Mouse (Mus musculus) c-Kit-positive CD71-negative TER-119-negative erythroid progenitor cells, embryonic 14.5 days (primary cell): ENCODE data around the gene Syde2.

ENCODE experiments used
- DNase-seq: peaks from one replicate; pipeline ENCODE4 v3.0.0-alpha.2; 2013; ENCODE audit warnings: low read depth

Syde2 gene

GRCm38 (mm10) chr3:146011544-146012218 is 24.0 kb downstream of the Syde2 start:
- no peak for DNase-seq

GRCm38 (mm10) chr3:146013490-146013889 is 25.8 kb downstream of the Syde2 start:
- DNase-seq, result no peak

GRCm38 (mm10) chr3:146014321-146014720 is 26.7 kb downstream of the Syde2 start:
- no peak for DNase-seq

DNA sequence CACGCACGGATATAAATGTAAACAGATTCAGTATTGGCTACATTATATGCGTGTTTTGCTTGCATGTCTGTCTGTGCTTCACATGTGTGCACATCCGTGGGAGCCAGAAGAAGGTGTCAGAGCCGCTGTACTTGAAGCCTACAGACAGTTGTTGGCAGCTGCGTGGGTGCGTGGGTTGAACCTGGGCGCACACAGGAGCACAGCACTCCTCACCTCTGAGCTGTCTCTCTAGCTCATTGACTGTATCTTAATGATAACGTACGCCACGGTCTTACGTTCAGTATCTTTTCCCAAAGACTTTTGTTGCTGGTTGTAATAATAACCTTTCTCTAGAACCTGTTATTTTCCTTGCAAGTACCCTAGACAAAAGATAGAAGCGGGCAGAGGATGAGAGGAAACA is 29.3 kb downstream of the Syde2 start:
- DNase-seq, result no peak

DNA sequence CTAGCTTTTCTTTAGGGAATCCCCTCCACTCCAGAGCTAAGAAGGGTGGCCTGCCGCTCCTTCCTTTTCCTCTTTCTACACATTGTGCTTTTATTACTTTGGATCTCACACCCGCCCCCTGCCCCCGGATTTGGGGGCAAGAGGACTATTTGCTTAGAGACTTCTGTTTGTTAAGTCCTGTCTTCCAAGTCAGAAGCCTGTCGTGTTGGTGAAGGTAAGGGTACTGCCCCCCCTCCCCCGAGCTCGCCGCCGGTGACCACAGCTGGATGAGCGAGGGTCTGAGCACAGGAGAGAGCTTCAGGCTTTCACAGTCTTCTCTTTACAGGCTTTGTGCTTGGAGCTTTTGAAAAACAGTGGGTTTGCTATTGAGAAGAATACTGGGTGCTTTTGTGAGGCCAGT is 29.9 kb downstream of the Syde2 start:
- no peak for DNase-seq

- DNase-seq, result no peak
These were observed 34.6 kb downstream of the Syde2 start for GRCm38 (mm10) chr3:146022232-146022631.

DNA sequence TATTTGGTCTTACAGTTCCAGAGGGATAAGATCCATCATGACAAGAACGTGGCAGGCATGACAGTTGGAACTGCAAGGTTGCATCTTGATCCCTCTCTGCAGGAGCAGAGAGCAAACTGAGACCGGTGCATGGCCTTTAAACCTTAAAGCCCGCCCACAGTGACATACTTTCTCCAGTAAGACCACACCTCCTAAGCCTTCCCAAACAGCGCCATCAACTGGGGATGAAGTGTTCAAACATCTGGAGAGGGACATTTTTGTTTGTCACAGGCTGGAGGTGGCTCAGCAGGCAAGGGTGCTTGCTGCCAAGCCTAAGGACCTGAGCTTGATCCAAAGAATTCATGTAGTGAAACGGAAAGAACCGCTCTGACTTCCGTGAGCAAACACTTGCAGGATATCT is 37.1 kb downstream of the Syde2 start:
- DNase-seq, result no peak

DNA sequence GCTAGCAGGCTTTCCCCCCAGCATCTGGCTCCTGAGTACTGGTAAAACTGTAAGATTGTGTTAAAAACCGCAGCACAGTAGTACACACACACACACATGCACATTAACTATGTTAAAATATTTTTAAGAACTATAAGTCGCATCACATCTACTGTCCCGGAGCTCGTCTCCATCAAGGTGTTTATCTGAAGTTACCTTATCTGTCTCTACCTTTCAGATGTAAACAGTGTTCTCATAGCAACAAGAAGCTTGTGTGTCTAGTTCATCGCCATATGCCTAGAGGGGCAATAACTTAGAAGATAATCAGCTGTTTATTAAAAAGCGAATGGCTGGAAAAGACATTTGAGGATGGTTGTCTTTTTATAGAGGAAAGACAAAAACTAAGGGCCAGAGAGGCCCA is 37.8 kb downstream of the Syde2 start:
- DNase-seq, result no peak

GRCm38 (mm10) chr3:146027116-146027515 is 39.4 kb downstream of the Syde2 start:
- no peak for DNase-seq

GRCm38 (mm10) chr3:146028406-146028805 is 40.7 kb downstream of the Syde2 start:
- no peak for DNase-seq

DNA sequence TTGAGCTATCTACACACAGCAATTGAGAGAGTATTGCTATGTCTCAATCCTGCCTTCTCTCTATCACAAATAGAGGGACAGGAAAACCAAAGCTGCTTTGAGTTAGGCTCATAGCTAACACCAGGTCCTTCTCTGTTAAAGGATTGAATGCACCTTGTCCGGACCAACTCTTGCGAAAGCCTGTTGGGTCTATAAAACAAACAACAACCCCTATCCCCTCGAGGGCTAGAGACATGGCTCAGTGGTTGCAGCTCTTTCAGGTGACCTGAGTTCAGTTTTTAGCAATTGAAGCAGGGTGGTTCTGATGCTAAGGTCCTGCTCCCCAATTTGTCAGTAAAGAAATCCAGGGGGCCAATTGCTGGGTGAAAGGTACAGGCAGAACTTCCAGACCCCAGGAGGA is 41.6 kb downstream of the Syde2 start:
- no peak for DNase-seq

GRCm38 (mm10) chr3:146030255-146030836 is 42.7 kb downstream of the Syde2 start:
- no peak for DNase-seq

- DNase-seq, result no peak
These were observed 45.3 kb downstream of the Syde2 start for GRCm38 (mm10) chr3:146032976-146033375.

- no peak for DNase-seq
These were observed 50.2 kb downstream of the Syde2 start for GRCm38 (mm10) chr3:146037906-146038305.

GRCm38 (mm10) chr3:146039132-146039903 is 51.6 kb downstream of the Syde2 start:
- DNase-seq, result no peak

GRCm38 (mm10) chr3:146041382-146041781 is 53.7 kb downstream of the Syde2 start:
- no peak for DNase-seq

DNA sequence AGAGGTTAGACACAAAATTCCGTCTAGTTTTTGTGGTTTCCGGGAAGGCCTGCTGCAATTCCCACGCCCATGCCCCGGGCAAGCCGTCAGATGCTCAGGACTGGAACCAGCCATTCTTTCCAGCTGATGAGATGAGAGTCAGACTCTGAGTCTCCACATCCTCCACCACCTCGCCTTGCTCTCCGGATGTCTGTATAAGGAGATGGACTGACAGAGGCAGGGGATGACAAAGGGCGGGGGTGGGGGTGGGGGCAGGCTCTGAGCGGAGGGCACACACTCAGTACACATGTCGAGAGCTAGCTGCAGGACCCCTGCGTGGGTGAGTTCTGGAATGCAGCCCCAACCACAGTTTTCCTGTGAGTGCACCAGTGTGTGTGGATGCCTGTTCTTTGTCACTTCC is 57.3 kb downstream of the Syde2 start:
- no peak for DNase-seq

DNA sequence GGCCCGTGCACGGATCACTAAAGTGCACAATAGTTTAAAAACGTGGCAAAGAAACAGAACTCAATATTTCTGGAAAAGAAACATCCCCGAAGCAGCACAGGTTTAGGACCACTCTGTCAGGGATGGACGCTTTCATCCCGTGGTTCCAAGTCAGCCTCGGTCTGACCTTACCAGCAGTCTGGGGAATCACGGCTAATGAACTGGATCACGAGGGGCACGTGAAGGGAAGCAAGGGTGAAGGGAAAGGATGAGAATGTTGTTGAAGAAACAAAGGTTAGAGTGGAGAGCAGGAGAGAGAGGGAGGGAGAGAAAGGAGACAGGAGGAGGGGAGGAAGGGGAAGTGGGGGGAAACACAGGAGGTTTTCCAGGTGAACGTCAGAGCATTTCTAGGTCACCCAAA is 58.4 kb downstream of the Syde2 start:
- no peak for DNase-seq

GRCm38 (mm10) chr3:146047704-146048207 is 60.1 kb downstream of the Syde2 start:
- peak; percentile 18 for DNase-seq

- DNase-seq, result no peak
These were observed 62.3 kb downstream of the Syde2 start for GRCm38 (mm10) chr3:146049951-146050350.

DNA sequence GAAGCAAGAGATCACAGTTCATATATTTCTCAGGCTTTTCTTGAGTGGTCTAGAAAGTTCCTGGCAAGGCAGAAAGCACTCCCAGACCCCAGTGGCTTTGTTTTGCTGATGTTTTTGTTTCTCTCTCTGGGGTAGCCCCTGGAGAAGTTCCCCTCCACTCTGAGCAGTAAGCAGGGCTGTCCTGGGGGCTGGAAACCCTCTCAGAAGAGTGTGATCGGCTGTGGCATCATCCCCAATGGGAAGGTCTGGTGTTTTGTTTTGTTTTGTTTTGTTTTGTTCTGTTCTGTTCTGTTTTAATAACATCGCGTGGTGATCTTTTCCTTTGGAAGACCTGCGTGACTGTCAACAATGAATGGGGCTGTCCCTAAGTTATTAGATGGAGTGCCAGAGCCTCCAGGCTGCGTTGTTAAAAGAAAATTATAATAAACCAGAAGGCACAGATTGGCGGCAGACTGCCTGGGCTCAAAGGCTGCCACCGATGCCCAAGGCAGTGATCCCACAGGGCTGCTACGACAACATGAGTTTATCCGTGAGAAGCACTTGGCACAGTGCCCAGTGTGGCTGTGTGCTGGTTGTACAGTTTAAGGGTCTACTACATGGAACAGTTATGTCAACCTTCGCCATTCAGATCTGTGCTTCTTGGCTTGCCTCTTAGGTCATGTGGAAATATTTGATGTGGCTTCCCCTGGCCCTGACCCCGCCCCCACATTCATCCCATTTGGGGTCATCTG is 63.8 kb downstream of the Syde2 start:
- DNase-seq, result no peak

GRCm38 (mm10) chr3:146053082-146053814 is 65.6 kb downstream of the Syde2 start:
- DNase-seq, result no peak
